Mouse (Mus musculus) liver, embryonic 15.5 days (tissue): Measurements from ENCODE around the gene Flcn. TPM values are rescaled to one million over a fixed set of nuclear protein-coding genes. Genes with fewer than 3 reads are reported as not detected.

Experiments
- ATAC-seq: fragments of 200-750 bp; cut with Nextera tagmentation; 2 replicates; pipeline ENCODE4 v1.8.0; 2017; ENCODE audit warnings: moderate number of reproducible peaks, mild to moderate bottlenecking, moderate library complexity; ENCODE audit not compliant: insufficient read depth
- H3K27ac ChIP-seq: fragments of 300-500 bp; sonication (generic); replicated peaks from 2 replicates; pipeline ENCODE4 v1.5.1; 2015; ENCODE audit warnings: mild to moderate bottlenecking, inconsistent platforms
- H3K27me3 ChIP-seq: fragments of 300-500 bp; sonication (generic); 2 replicates; pipeline ENCODE4 v1.6.1; 2015; ENCODE audit warnings: mild to moderate bottlenecking, inconsistent platforms
- H3K36me3 ChIP-seq: fragments of 300-500 bp; sonication (generic); replicated peaks from 2 replicates; pipeline ENCODE4 v1.6.1; 2015; ENCODE audit warnings: moderate library complexity, mild to moderate bottlenecking, inconsistent platforms
- H3K4me1 ChIP-seq: fragments of 300-500 bp; sonication (generic); replicated peaks from 2 replicates; pipeline ENCODE4 v1.6.1; 2015; ENCODE audit warnings: inconsistent platforms
- H3K4me2 ChIP-seq: fragments of 300-500 bp; sonication (generic); 2 replicates; pipeline ENCODE4 v1.6.1; 2015; ENCODE audit warnings: moderate library complexity, mild to moderate bottlenecking, inconsistent platforms
- H3K4me3 ChIP-seq: fragments of 300-500 bp; sonication (generic); replicated peaks from 2 replicates; pipeline ENCODE4 v1.5.1; 2015; ENCODE audit warnings: mild to moderate bottlenecking, inconsistent platforms
- H3K9ac ChIP-seq: fragments of 300-500 bp; sonication (generic); 2 replicates; pipeline ENCODE4 v1.6.1; 2015; ENCODE audit warnings: moderate library complexity, mild to moderate bottlenecking, inconsistent platforms
- H3K9me3 ChIP-seq: fragments of 300-500 bp; sonication (generic); replicated peaks from 2 replicates; pipeline ENCODE4 v1.6.1; 2016; ENCODE audit warnings: inconsistent platforms
- WGBS: fragments of 180-500 bp; shearing (Covaris S2); methylation state at CpG from one replicate; pipeline ENCODE4 v1.1.7; 2015; ENCODE audit warnings: mixed read lengths; ENCODE audit not compliant: insufficient replicate concordance; 5-methylcytosine and 5-hydroxymethylcytosine counted together
- polyA plus RNA-seq: library from polyadenylated mRNA; unstranded; fragments of >200 nt; fragmentation: Nextera tagmentation; extraction: Ambion mirVana; gene quantifications from 2 replicates; pipeline ENCODE4 v1.2.1, GENCODE M21; 2015

Flcn gene
- polyA plus RNA-seq, 1 experiment from 2014 or later = 13.6 TPM

GRCm38 (mm10) chr11:59804409-59805110 is 5.3 kb downstream of the Flcn start:
- Histone ChIP-seq H3K27me3 (no peaks in the 10 kb centered on the region), H3K9ac (no peak overlapping the region), H3K27ac (no peak overlapping the region), H3K36me3 (peaks cover 79% of the 10 kb centered on the region), H3K4me2 (no peak overlapping the region), H3K4me1 (peaks cover 18% of the 10 kb centered on the region), H3K9me3 (no peaks in the 10 kb centered on the region), H3K4me3 (no peak overlapping the region)
- no peak for ATAC-seq
- WGBS = 79% methylated on average over 22 of the region's 22 CpGs

- Histone ChIP-seq H3K36me3 (peaks cover 90% of the 10 kb centered on the region), H3K4me1 (peaks cover 8% of the 10 kb centered on the region), H3K27me3 (no peaks in the 10 kb centered on the region), H3K4me2 (no peak overlapping the region), H3K4me3 (no peak overlapping the region), H3K9me3 (no peaks in the 10 kb centered on the region), H3K9ac (no peak overlapping the region), H3K27ac (no peak overlapping the region)
- ATAC-seq = no peak
- WGBS = 83% methylated on average over 14 of the region's 14 CpGs
Observed at GRCm38 (mm10) chr11:59803516-59803915, 6.3 kb downstream of the Flcn start.

- Histone ChIP-seq H3K27me3 (no peaks in the 10 kb centered on the region), H3K9me3 (no peaks in the 10 kb centered on the region), H3K4me1 (no peaks in the 10 kb centered on the region), H3K9ac (no peak overlapping the region), H3K36me3 (peaks cover 96% of the 10 kb centered on the region), H3K27ac (no peak overlapping the region), H3K4me3 (no peak overlapping the region), H3K4me2 (no peak overlapping the region)
- no peak for ATAC-seq
- WGBS = 83% methylated on average over 8 of the region's 8 CpGs
Observed at GRCm38 (mm10) chr11:59801881-59802280, 7.9 kb downstream of the Flcn start.

GRCm38 (mm10) chr11:59800412-59800811 is 9.4 kb downstream of the Flcn start:
- Histone ChIP-seq H3K4me1 (no peaks in the 10 kb centered on the region), H3K4me2 (no peak overlapping the region), H3K9me3 (no peaks in the 10 kb centered on the region), H3K36me3 (peaks cover 98% of the 10 kb centered on the region), H3K9ac (no peak overlapping the region), H3K4me3 (no peak overlapping the region), H3K27ac (no peak overlapping the region), H3K27me3 (no peaks in the 10 kb centered on the region)
- WGBS = 83% methylated on average over 10 of the region's 10 CpGs
- no peak for ATAC-seq

- 80% methylated on average over 6 of the region's 6 CpGs for WGBS
- no peak overlapping the region for H3K9ac ChIP-seq
Observed at GRCm38 (mm10) chr11:59793390-59793789, 16.4 kb downstream of the Flcn start.

GRCm38 (mm10) chr11:59789311-59789710 is 20.5 kb downstream of the Flcn start:
- Histone ChIP-seq H3K27me3 (0 out of 2 replicates have a peak, but pooled peaks cover 6% of the 10 kb centered on the region), H3K36me3 (peaks cover 29% of the 10 kb centered on the region), H3K4me3 (no peak overlapping the region), H3K9ac (no peak overlapping the region), H3K9me3 (no peaks in the 10 kb centered on the region), H3K4me1 (peaks cover 16% of the 10 kb centered on the region), H3K4me2 (no peak overlapping the region), H3K27ac (no peak overlapping the region)
- 43% methylated on average over 1 of the region's 1 CpGs for WGBS
- no peak for ATAC-seq

More at GRCm38 (mm10) chr11:59793390-59793789, 16.4 kb downstream of the Flcn start:
- Histone ChIP-seq H3K36me3 (peaks cover 70% of the 10 kb centered on the region), H3K4me2 (no peak overlapping the region), H3K9me3 (no peaks in the 10 kb centered on the region), H3K4me1 (no peaks in the 10 kb centered on the region), H3K27me3 (no peaks in the 10 kb centered on the region), H3K4me3 (no peak overlapping the region), H3K27ac (no peak overlapping the region)
- ATAC-seq = no peak

GRCm38 (mm10) chr11:59787199-59787781 is 22.5 kb downstream of the Flcn start, which contains the start of gene Pld6:
Gene Pld6 (minus strand): TSS chr11:59787645.
- peaks cover 16% of the 10 kb centered on the region for H3K4me1 ChIP-seq
- WGBS = 2% methylated on average over 51 of the region's 51 CpGs
- ATAC-seq = peak; percentile 64
- no peaks in the 10 kb centered on the region for H3K9me3 ChIP-seq
- peaks cover 12% of the 10 kb centered on the region for H3K36me3 ChIP-seq
- H3K27ac ChIP-seq = no peak within 1 kb of the TSS
- 0 out of 2 replicates have a peak, but pooled peaks cover 6% of the 10 kb centered on the region for H3K27me3 ChIP-seq
- H3K9ac ChIP-seq = peak within 1 kb of the TSS; percentile 29; the same call in 1 of the 2 replicates
- H3K4me2 ChIP-seq = peak within 1 kb of the TSS; percentile 78
- H3K4me3 ChIP-seq = peak within 1 kb of the TSS; percentile 50

- 0 out of 2 replicates have a peak, but pooled peaks have one; percentile 6 for ATAC-seq
- peak overlapping the region; percentile 29; the same call in 1 of the 2 replicates for H3K9ac ChIP-seq
Observed at GRCm38 (mm10) chr11:59786444-59787198, 23.2 kb downstream of the Flcn start.

GRCm38 (mm10) chr11:59783591-59783990 is 26.2 kb downstream of the Flcn start:
- Histone ChIP-seq H3K36me3 (no peaks in the 10 kb centered on the region), H3K9ac (no peak overlapping the region), H3K4me1 (peaks cover 20% of the 10 kb centered on the region), H3K27ac (no peak overlapping the region), H3K4me3 (no peak overlapping the region), H3K27me3 (0 out of 2 replicates have a peak, but pooled peaks cover 6% of the 10 kb centered on the region), H3K9me3 (no peaks in the 10 kb centered on the region), H3K4me2 (no peak overlapping the region)
- 79% methylated on average over 6 of the region's 6 CpGs for whole genome bisulfite sequencing
- ATAC-seq = no peak

More at GRCm38 (mm10) chr11:59786444-59787198, 23.2 kb downstream of the Flcn start:
- WGBS = 44% methylated on average over 15 of the region's 15 CpGs
- H3K27me3 ChIP-seq = 0 out of 2 replicates have a peak, but pooled peaks cover 6% of the 10 kb centered on the region
- no peak overlapping the region for H3K27ac ChIP-seq
- peaks cover 16% of the 10 kb centered on the region for H3K4me1 ChIP-seq
- peak overlapping the region; percentile 50 for H3K4me3 ChIP-seq
- no peaks in the 10 kb centered on the region for H3K9me3 ChIP-seq
- peaks cover 5% of the 10 kb centered on the region for H3K36me3 ChIP-seq
- peak overlapping the region; percentile 78 for H3K4me2 ChIP-seq

GRCm38 (mm10) chr11:59782091-59782590 is 27.7 kb downstream of the Flcn start:
- Histone ChIP-seq H3K9ac (no peak overlapping the region), H3K4me2 (no peak overlapping the region), H3K4me3 (no peak overlapping the region), H3K27me3 (0 out of 2 replicates have a peak, but pooled peaks cover 3% of the 10 kb centered on the region), H3K9me3 (no peaks in the 10 kb centered on the region), H3K36me3 (0 out of 2 replicates have a peak, but pooled peaks cover 1% of the 10 kb centered on the region), H3K27ac (no peak overlapping the region), H3K4me1 (peaks cover 16% of the 10 kb centered on the region)
- ATAC-seq = no peak
- WGBS = 67% methylated on average over 7 of the region's 7 CpGs
